Mouse (Mus musculus): ENCODE data around the gene Atg4a-ps.

GRCm38 (mm10) chr3:103601561-103601960 lies 44.3 kb downstream of the Atg4a-ps start:
- no peak for TF ChIP-seq CTCF (IDR thresholded peaks at IDR 0.05)
- no peak for TF ChIP-seq EP300 (IDR thresholded peaks at IDR 0.05; ENCODE audit: insufficient read depth, low read depth, low read length)
- no peak for TF ChIP-seq POLR2A (IDR thresholded peaks at IDR 0.05; ENCODE audit: insufficient read depth, low read depth, low read length)

All from heart, adult 2 months (tissue).